Mouse (Mus musculus): ENCODE results near the gene Grm6. TPM values are rescaled to one million over a fixed set of nuclear protein-coding genes. Genes with fewer than 3 reads are reported as not detected.

Gene Grm6
- polyA plus RNA-seq, 2 experiments = 0.04 to 0.15 TPM

DNA sequence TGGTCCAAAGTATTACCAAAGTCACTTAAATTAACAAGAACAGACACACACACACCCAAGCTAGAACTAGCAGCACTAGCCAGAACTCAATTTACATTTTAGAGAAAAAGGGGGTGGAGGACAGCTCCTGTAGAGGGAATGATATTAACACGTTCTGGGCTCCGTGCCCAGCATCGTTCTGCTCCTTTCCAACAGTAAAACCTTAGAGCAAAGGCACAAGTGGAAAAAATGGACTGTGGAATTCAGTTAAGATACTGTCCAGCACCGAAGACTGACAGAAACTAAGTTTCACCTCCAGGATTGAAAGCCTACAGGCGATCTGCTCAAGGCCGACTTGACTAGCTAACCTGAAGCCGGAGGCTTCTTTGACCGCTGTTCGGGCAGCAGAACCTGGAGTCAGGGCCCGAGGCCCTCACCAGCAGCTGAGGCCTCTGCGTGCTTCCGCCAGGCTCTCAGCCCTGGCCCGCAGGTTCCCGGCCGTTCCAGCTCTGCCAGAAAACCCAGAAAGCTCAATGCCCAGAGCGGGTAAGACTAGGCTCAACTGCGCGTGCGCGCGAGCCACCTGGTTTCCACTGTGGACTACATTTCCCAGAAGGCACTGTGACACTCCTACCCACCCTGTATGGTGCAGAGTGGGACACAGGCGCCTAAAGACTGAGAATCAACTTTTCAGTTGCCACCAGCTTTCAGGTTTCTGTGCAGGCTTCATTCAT, 9.3 kb upstream of the Grm6 start, which contains the start of gene Zfp879:
Gene Zfp879 (minus strand): TSS at position 530 of the 713 bp plus-strand sequence.
- TF ChIP-seq EP300 (IDR thresholded peaks at IDR 0.05; ENCODE audit: low read depth) (no peak), CTCF (IDR thresholded peaks at IDR 0.05; ENCODE audit: low read depth) (no peak)
- ATAC-seq (ENCODE audit: insufficient read depth) (peak; percentile 70; the same call in 1 of the 2 replicates), DNase-seq (ENCODE audit: low read depth in 3 of 3, low spot score in 3 of 3) (peak; percentile 44 to 55 (median 47))
- H3K4me3 ChIP-seq (ENCODE audit: insufficient read depth in 1 of 2, low read depth in 2 of 2, low read length in 2 of 2) = peak within 1 kb of the TSS; percentile 18 to 33
- H3K36me3 ChIP-seq (replicated peaks; ENCODE audit: control insufficient read depth, insufficient read depth, low read depth) = no peaks in the 10 kb centered on the region
- H3K4me2 ChIP-seq (ENCODE audit: low read depth) = peak within 1 kb of the TSS; percentile 58
- no peak within 1 kb of the TSS for H3K9ac ChIP-seq (replicated peaks)
- WGBS (ENCODE audit: insufficient replicate concordance) = 20% methylated on average over 22 of the region's 22 CpGs
- no peaks in the 10 kb centered on the region for H3K9me3 ChIP-seq (ENCODE audit: control insufficient read depth, low read length)
- H3K27me3 ChIP-seq (ENCODE audit: control insufficient read depth, insufficient read depth, low read length) = no peaks in the 10 kb centered on the region
- H3K4me1 ChIP-seq (replicated peaks; ENCODE audit: control insufficient read depth in 2 of 2, insufficient read depth in 2 of 2, low read length in 1 of 2) = no peaks in the 10 kb centered on the region; a peak in 1 of 4 replicates
- no peak within 1 kb of the TSS for H3K27ac ChIP-seq

- no peaks in the 10 kb centered on the region; a peak in 1 of 4 replicates for H3K4me1 ChIP-seq (replicated peaks; ENCODE audit: control insufficient read depth in 2 of 2, insufficient read depth in 2 of 2, low read length in 1 of 2)
- H3K27me3 ChIP-seq (ENCODE audit: control insufficient read depth, insufficient read depth, low read length) = peaks cover 25% of the 10 kb centered on the region
- H3K9ac ChIP-seq (replicated peaks) = no peak overlapping the region
- ATAC-seq (ENCODE audit: insufficient read depth) = no peak
- no peak overlapping the region for H3K4me2 ChIP-seq (ENCODE audit: low read depth)
- no peaks in the 10 kb centered on the region for H3K9me3 ChIP-seq (ENCODE audit: control insufficient read depth, low read length)
- H3K36me3 ChIP-seq (replicated peaks; ENCODE audit: control insufficient read depth, insufficient read depth, low read depth) = no peaks in the 10 kb centered on the region
- no peak overlapping the region for H3K4me3 ChIP-seq (ENCODE audit: insufficient read depth in 1 of 2, low read depth in 2 of 2, low read length in 2 of 2)
- WGBS (ENCODE audit: insufficient replicate concordance) = 67% methylated on average over 3 of the region's 3 CpGs
- no peak for TF ChIP-seq CTCF (IDR thresholded peaks at IDR 0.05; ENCODE audit: low read depth)
- TF ChIP-seq EP300 (IDR thresholded peaks at IDR 0.05; ENCODE audit: low read depth) = no peak
- DNase-seq (ENCODE audit: low read depth in 3 of 3, low spot score in 3 of 3) = no peak
- no peak overlapping the region for H3K27ac ChIP-seq
These were observed 4.5 kb upstream of the Grm6 start for GRCm38 (mm10) chr11:50845951-50846350.

DNA sequence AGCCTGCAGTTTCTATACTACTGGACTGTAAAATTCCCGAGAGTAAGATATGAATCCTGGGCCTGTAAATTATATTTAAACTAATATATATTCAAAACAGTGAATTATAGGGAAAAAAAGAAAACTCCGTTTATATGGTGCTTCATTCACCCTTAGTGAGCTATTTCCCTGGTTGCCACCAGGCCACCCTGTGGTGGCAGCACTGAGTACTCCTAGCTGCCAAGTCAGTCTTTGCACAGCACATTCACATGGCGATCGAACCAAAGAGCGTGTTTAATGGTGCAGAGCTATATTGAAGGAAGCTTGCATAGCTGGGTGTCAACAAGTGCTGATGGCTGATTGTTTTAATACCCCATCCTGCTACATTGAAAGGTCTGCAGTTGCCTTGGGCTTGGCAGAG, 3.4 kb upstream of the Grm6 start:
- no peak overlapping the region for H3K4me2 ChIP-seq (ENCODE audit: low read depth)
- ATAC-seq (ENCODE audit: insufficient read depth) (no peak), DNase-seq (ENCODE audit: low read depth in 3 of 3, low spot score in 3 of 3) (no peak)
- no peak overlapping the region for H3K9ac ChIP-seq (replicated peaks)
- H3K4me3 ChIP-seq (ENCODE audit: insufficient read depth in 1 of 2, low read depth in 2 of 2, low read length in 2 of 2) = no peak overlapping the region
- TF ChIP-seq CTCF (IDR thresholded peaks at IDR 0.05; ENCODE audit: low read depth) = peak; percentile 42
- TF ChIP-seq EP300 (IDR thresholded peaks at IDR 0.05; ENCODE audit: low read depth) = no peak
- H3K9me3 ChIP-seq (ENCODE audit: control insufficient read depth, low read length) = no peaks in the 10 kb centered on the region
- no peaks in the 10 kb centered on the region for H3K4me1 ChIP-seq (replicated peaks; ENCODE audit: control insufficient read depth in 2 of 2, insufficient read depth in 2 of 2, low read length in 1 of 2)
- H3K27me3 ChIP-seq (ENCODE audit: control insufficient read depth, insufficient read depth, low read length) = peaks cover 36% of the 10 kb centered on the region
- 66% methylated on average over 5 of the region's 5 CpGs for WGBS (ENCODE audit: insufficient replicate concordance)
- H3K27ac ChIP-seq = no peak overlapping the region
- no peaks in the 10 kb centered on the region for H3K36me3 ChIP-seq (replicated peaks; ENCODE audit: control insufficient read depth, insufficient read depth, low read depth)

DNA sequence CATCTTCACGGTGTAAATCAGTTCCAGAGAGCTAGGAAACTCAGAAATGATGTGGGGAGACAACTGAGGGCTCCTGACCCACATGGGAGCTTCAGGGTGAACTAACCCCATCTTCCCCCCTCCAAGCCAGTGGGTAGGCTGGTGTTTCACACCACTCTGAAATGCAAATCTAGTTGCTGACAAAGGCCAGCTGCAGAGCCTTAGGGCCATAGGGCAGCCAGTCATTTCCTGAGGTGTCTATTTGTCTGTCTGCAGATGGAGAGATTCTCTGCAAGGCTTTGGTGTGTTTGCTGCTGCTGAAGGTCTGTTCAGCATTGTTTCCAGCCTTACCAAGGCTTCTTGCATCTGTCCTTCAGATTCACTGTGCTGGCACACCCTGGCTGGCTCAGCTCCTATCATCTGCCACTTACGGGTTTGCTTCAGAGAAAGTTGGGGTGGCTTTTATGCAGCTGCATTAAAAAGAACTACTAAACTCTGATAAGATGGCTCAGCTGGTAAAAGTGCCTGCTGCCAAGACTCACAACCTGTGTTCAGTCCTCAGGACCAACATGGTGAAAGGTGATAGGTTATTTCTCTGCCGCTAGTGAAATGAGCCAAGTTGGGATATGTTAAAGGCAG, 1.9 kb upstream of the Grm6 start:
- Histone ChIP-seq H3K27ac (no peak overlapping the region), H3K4me1 (replicated peaks; ENCODE audit: control insufficient read depth in 2 of 2, insufficient read depth in 2 of 2, low read length in 1 of 2) (no peaks in the 10 kb centered on the region), H3K9me3 (ENCODE audit: control insufficient read depth, low read length) (no peaks in the 10 kb centered on the region), H3K27me3 (ENCODE audit: control insufficient read depth, insufficient read depth, low read length) (peaks cover 43% of the 10 kb centered on the region), H3K4me2 (ENCODE audit: low read depth) (no peak overlapping the region), H3K4me3 (ENCODE audit: insufficient read depth in 1 of 2, low read depth in 2 of 2, low read length in 2 of 2) (no peak overlapping the region), H3K36me3 (replicated peaks; ENCODE audit: control insufficient read depth, insufficient read depth, low read depth) (no peaks in the 10 kb centered on the region), H3K9ac (replicated peaks) (no peak overlapping the region)
- WGBS (ENCODE audit: insufficient replicate concordance) = 27% methylated on average over 3 of the region's 3 CpGs
- no peak for TF ChIP-seq CTCF (IDR thresholded peaks at IDR 0.05; ENCODE audit: low read depth)
- no peak for TF ChIP-seq EP300 (IDR thresholded peaks at IDR 0.05; ENCODE audit: low read depth)
- ATAC-seq (ENCODE audit: insufficient read depth) = no peak
- DNase-seq (ENCODE audit: low read depth in 3 of 3, low spot score in 3 of 3) = no peak

GRCm38 (mm10) chr11:50849310-50849709, 1.2 kb upstream of the Grm6 start:
- H3K27me3 ChIP-seq (ENCODE audit: control insufficient read depth, insufficient read depth, low read length) = peaks cover 43% of the 10 kb centered on the region
- ATAC-seq (ENCODE audit: insufficient read depth) (no peak), DNase-seq (ENCODE audit: low read depth in 3 of 3, low spot score in 3 of 3) (no peak)
- H3K9me3 ChIP-seq (ENCODE audit: control insufficient read depth, low read length) = no peaks in the 10 kb centered on the region
- no peak for TF ChIP-seq EP300 (IDR thresholded peaks at IDR 0.05; ENCODE audit: low read depth)
- TF ChIP-seq CTCF (IDR thresholded peaks at IDR 0.05; ENCODE audit: low read depth) = no peak
- 3% methylated on average over 10 of the region's 10 CpGs for WGBS (ENCODE audit: insufficient replicate concordance)
- H3K9ac ChIP-seq (replicated peaks) = no peak overlapping the region
- no peak overlapping the region for H3K27ac ChIP-seq
- no peaks in the 10 kb centered on the region for H3K36me3 ChIP-seq (replicated peaks; ENCODE audit: control insufficient read depth, insufficient read depth, low read depth)
- H3K4me3 ChIP-seq (ENCODE audit: insufficient read depth in 1 of 2, low read depth in 2 of 2, low read length in 2 of 2) = no peak overlapping the region
- no peaks in the 10 kb centered on the region for H3K4me1 ChIP-seq (replicated peaks; ENCODE audit: control insufficient read depth in 2 of 2, insufficient read depth in 2 of 2, low read length in 1 of 2)
- H3K4me2 ChIP-seq (ENCODE audit: low read depth) = no peak overlapping the region
